Mouse (Mus musculus): ENCODE measurements around the gene Col18a1. TPM values are rescaled to one million over a fixed set of nuclear protein-coding genes. Genes with fewer than 3 reads are reported as not detected.

Gene Col18a1
- polyA plus RNA-seq, 1 experiment = 402 TPM

DNA sequence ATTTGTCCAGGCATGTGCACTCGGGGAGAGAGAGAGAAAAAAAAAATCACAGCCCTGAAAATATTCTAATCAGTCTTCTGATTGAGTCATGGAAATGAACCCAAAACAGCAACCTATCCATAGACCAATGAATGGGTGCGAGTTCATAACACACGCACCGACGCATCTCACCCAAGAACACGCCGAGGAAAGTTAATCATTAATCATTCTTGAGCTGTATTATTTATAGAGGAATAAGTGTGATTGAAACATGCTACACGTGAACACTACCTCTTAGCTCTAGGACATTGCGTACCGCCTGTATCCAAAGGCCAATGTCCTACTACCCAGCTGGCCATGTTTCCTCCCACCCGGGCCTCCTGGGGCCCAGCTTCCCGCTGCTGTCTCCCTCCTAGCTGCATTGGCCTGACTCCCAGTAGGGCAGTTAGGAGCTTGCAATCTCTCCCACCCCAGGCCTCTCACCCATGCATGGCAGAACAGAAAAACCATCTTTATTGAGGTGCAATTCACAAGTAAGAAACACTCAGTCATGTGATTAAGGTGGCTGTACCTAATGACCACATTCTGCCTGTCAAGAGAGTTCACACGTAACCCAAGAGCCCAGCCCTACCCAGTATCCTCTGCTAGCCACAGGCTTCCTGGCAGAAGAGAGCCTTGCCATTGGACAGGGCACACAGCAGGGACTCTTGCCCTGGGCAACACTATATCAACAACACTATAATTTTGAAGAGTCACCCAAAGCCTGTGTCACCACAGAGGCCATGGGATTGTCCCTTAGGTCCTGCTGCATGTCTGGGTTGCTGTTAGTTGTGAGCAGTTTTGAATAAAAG lies 143.8 kb downstream of the Col18a1 start:
- no peak for TF ChIP-seq POLR2AphosphoS2 (IDR thresholded peaks at IDR 0.05; ENCODE audit: insufficient read length, low read depth)
- TF ChIP-seq REST (IDR thresholded peaks at IDR 0.05; ENCODE audit: insufficient read depth, insufficient read length) = no peak
- no peak for TF ChIP-seq USF1 (IDR thresholded peaks at IDR 0.05; ENCODE audit: low read depth)
- no peak for TF ChIP-seq E2F4 (IDR thresholded peaks at IDR 0.05; ENCODE audit: insufficient read depth)
- no peak for TF ChIP-seq MAX (IDR thresholded peaks at IDR 0.05; ENCODE audit: low read depth)
- TF ChIP-seq TCF12 (IDR thresholded peaks at IDR 0.05; ENCODE audit: insufficient read depth, poor library complexity, severe bottlenecking) = no peak
- TF ChIP-seq SRF (IDR thresholded peaks at IDR 0.05; ENCODE audit: control insufficient read depth, insufficient read length, low read depth) = no peak
- no peak for TF ChIP-seq TCF3 (IDR thresholded peaks at IDR 0.05; ENCODE audit: insufficient read length, low read depth)
- no peak for TF ChIP-seq POLR2A (IDR thresholded peaks at IDR 0.05; ENCODE audit: insufficient read length, low read depth)
- no peak for TF ChIP-seq MYOD1 (IDR thresholded peaks at IDR 0.05; ENCODE audit: control insufficient read depth in 1 of 3, insufficient read length in 2 of 3, low read depth in 2 of 3)
- TF ChIP-seq CEBPB (IDR thresholded peaks at IDR 0.05; ENCODE audit: insufficient read depth, poor library complexity, severe bottlenecking) = no peak
- no peak for TF ChIP-seq MYOG (IDR thresholded peaks at IDR 0.05; ENCODE audit: control insufficient read depth in 1 of 3, insufficient read depth in 1 of 3, insufficient read length in 2 of 3, low read depth in 2 of 3)
- H3K36me3 ChIP-seq (ENCODE audit: control insufficient read depth, insufficient read depth) = no peaks in the 10 kb centered on the region
- H3K4me3 ChIP-seq = no peak overlapping the region
- H3ac ChIP-seq (ENCODE audit: control insufficient read depth, insufficient read length) = no peak overlapping the region
- no peaks in the 10 kb centered on the region for H3K27me3 ChIP-seq (ENCODE audit: control insufficient read depth, insufficient read depth, insufficient read length)
- H3K79me2 ChIP-seq (ENCODE audit: control insufficient read depth, insufficient read depth) = no peaks in the 10 kb centered on the region
- no peak overlapping the region for H3K4me2 ChIP-seq (ENCODE audit: low read depth)

DNA sequence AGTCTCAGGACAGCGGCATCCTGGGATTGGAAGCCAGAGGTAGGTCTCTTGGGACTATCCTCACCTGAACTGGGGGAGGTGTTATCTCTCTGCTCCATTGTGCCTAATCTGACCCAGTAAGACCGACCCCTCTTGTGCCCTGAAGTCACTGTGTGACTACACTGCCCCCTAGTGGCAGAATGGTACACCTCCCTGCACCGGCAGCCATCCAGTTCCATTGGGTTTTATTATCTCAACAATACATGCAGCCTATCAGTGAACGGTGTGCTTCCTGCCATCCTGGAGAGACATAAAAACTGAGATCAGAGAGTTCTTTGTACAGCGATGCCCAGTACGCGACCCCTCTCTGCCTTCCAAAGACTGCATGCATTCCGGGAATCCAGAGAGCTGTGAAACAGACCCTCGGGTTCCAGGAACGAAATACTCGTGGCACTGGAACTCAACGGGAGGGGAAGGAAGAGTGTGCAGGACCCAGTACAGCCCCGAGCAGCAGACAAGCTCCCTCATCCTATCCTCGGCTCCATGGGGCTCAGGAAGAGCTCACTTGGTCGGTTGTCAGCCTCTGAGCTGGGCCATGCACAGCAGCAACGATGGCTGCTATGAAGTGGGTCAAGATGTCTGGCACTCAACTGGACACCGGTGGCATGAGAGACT lies 144.8 kb downstream of the Col18a1 start:
- Histone ChIP-seq H3K27me3 (ENCODE audit: control insufficient read depth, insufficient read depth, insufficient read length) (no peaks in the 10 kb centered on the region), H3K4me3 (no peak overlapping the region)

DNA sequence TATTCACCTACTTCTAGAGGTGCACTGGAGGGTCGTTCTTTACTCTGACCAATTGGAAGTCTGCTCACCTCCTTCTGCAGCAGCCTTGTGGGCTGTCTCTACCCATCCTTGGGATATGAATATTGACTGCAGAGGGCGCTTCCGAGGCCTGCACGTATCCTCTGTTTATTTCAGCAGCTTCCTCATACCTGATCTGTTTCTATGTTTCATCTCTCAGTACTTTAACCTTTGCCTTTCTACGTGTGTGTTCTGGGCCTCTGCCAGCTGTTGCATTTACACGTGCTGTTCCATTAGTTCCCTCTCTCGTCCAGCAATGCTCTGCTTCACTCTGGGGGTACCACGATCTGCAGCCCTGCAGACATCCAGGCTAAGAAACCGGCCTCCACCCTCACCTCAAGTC lies 148.7 kb downstream of the Col18a1 start:
- no peaks in the 10 kb centered on the region for H3K27me3 ChIP-seq (ENCODE audit: control insufficient read depth, insufficient read depth, insufficient read length)
- H3K4me3 ChIP-seq = no peak overlapping the region
- H3K79me2 ChIP-seq (ENCODE audit: control insufficient read depth, insufficient read depth) = no peaks in the 10 kb centered on the region
- H3K4me2 ChIP-seq (ENCODE audit: low read depth) = no peak overlapping the region
- no peak overlapping the region for H3ac ChIP-seq (ENCODE audit: control insufficient read depth, insufficient read length)
- H3K36me3 ChIP-seq (ENCODE audit: control insufficient read depth, insufficient read depth) = no peaks in the 10 kb centered on the region
- no peak for TF ChIP-seq POLR2A (IDR thresholded peaks at IDR 0.05; ENCODE audit: insufficient read length, low read depth)
- no peak for TF ChIP-seq E2F4 (IDR thresholded peaks at IDR 0.05; ENCODE audit: insufficient read depth)
- no peak for TF ChIP-seq MAX (IDR thresholded peaks at IDR 0.05; ENCODE audit: low read depth)
- no peak for TF ChIP-seq SRF (IDR thresholded peaks at IDR 0.05; ENCODE audit: control insufficient read depth, insufficient read length, low read depth)
- TF ChIP-seq MYOD1 (IDR thresholded peaks at IDR 0.05; ENCODE audit: control insufficient read depth in 1 of 3, insufficient read length in 2 of 3, low read depth in 2 of 3) = no peak
- TF ChIP-seq POLR2AphosphoS2 (IDR thresholded peaks at IDR 0.05; ENCODE audit: insufficient read length, low read depth) = no peak
- TF ChIP-seq MYOG (IDR thresholded peaks at IDR 0.05; ENCODE audit: control insufficient read depth in 1 of 3, insufficient read depth in 1 of 3, insufficient read length in 2 of 3, low read depth in 2 of 3) = no peak
- no peak for TF ChIP-seq USF1 (IDR thresholded peaks at IDR 0.05; ENCODE audit: low read depth)

More for the DNA sequence above, 144.8 kb downstream of the Col18a1 start:
- peak overlapping the region; percentile 89 for H3K4me2 ChIP-seq (ENCODE audit: low read depth)
- no peak for TF ChIP-seq MYOG (IDR thresholded peaks at IDR 0.05; ENCODE audit: control insufficient read depth in 1 of 3, insufficient read depth in 1 of 3, insufficient read length in 2 of 3, low read depth in 2 of 3)
- TF ChIP-seq SRF (IDR thresholded peaks at IDR 0.05; ENCODE audit: control insufficient read depth, insufficient read length, low read depth) = no peak
- TF ChIP-seq TCF12 (IDR thresholded peaks at IDR 0.05; ENCODE audit: insufficient read depth, poor library complexity, severe bottlenecking) = no peak
- TF ChIP-seq REST (IDR thresholded peaks at IDR 0.05; ENCODE audit: insufficient read depth, insufficient read length) = no peak
- no peak for TF ChIP-seq USF1 (IDR thresholded peaks at IDR 0.05; ENCODE audit: low read depth)
- no peak for TF ChIP-seq CEBPB (IDR thresholded peaks at IDR 0.05; ENCODE audit: insufficient read depth, poor library complexity, severe bottlenecking)
- no peak for TF ChIP-seq MAX (IDR thresholded peaks at IDR 0.05; ENCODE audit: low read depth)
- no peak for TF ChIP-seq POLR2AphosphoS2 (IDR thresholded peaks at IDR 0.05; ENCODE audit: insufficient read length, low read depth)
- TF ChIP-seq MYOD1 (IDR thresholded peaks at IDR 0.05; ENCODE audit: control insufficient read depth in 1 of 3, insufficient read length in 2 of 3, low read depth in 2 of 3) = no peak
- no peak for TF ChIP-seq POLR2A (IDR thresholded peaks at IDR 0.05; ENCODE audit: insufficient read length, low read depth)
- no peak overlapping the region for H3ac ChIP-seq (ENCODE audit: control insufficient read depth, insufficient read length)
- H3K79me2 ChIP-seq (ENCODE audit: control insufficient read depth, insufficient read depth) = no peaks in the 10 kb centered on the region
- H3K36me3 ChIP-seq (ENCODE audit: control insufficient read depth, insufficient read depth) = no peaks in the 10 kb centered on the region

DNA sequence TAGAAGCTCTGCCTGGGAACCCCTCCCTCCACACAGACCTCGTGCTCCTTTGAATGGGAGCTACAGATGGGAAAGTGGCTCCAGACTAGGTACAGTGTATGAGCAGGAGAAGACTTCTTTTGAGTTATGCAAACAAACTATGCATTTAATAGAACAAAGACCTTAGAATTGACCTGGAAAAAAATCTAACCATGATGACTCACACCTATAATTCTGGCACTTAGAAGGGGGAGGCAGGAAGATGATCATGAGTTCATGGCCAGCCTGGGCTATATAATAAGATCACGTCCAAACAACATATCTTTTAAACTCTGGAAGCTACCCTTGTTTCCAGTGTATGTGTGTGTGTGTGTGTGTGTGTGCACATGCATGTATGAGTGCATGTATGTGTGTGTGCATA lies 149.3 kb downstream of the Col18a1 start:
- TF ChIP-seq TCF3 (IDR thresholded peaks at IDR 0.05; ENCODE audit: insufficient read length, low read depth) (no peak), TCF12 (IDR thresholded peaks at IDR 0.05; ENCODE audit: insufficient read depth, poor library complexity, severe bottlenecking) (no peak), MYOG (IDR thresholded peaks at IDR 0.05; ENCODE audit: control insufficient read depth in 1 of 3, insufficient read depth in 1 of 3, insufficient read length in 2 of 3, low read depth in 2 of 3) (no peak), SRF (IDR thresholded peaks at IDR 0.05; ENCODE audit: control insufficient read depth, insufficient read length, low read depth) (no peak)
- no peak overlapping the region for H3ac ChIP-seq (ENCODE audit: control insufficient read depth, insufficient read length)
- H3K4me2 ChIP-seq (ENCODE audit: low read depth) = no peak overlapping the region
- H3K4me3 ChIP-seq = no peak overlapping the region
- no peaks in the 10 kb centered on the region for H3K36me3 ChIP-seq (ENCODE audit: control insufficient read depth, insufficient read depth)
- no peaks in the 10 kb centered on the region for H3K27me3 ChIP-seq (ENCODE audit: control insufficient read depth, insufficient read depth, insufficient read length)
- H3K79me2 ChIP-seq (ENCODE audit: control insufficient read depth, insufficient read depth) = no peaks in the 10 kb centered on the region

Measured in myocyte (in vitro differentiated cells).